Mouse (Mus musculus): Measurements from ENCODE around the gene Lhx2. TPM values are rescaled to one million over a fixed set of nuclear protein-coding genes. Genes with fewer than 3 reads are reported as not detected.

Gene Lhx2
- polyA plus RNA-seq, 1 experiment, result 0.89 TPM

GRCm38 (mm10) chr2:38405356-38405755, 66.3 kb downstream of the Lhx2 start:
- H3K4me2 ChIP-seq (ENCODE audit: low read depth), result no peak overlapping the region
- H3K4me3 ChIP-seq, result no peak overlapping the region
- peaks cover 7% of the 10 kb centered on the region for H3K27me3 ChIP-seq (ENCODE audit: control insufficient read depth, insufficient read depth, insufficient read length)
- no peak for TF ChIP-seq E2F4 (IDR thresholded peaks at IDR 0.05; ENCODE audit: insufficient read depth)
- TF ChIP-seq REST (IDR thresholded peaks at IDR 0.05; ENCODE audit: insufficient read depth, insufficient read length), result no peak
- TF ChIP-seq MYOG (IDR thresholded peaks at IDR 0.05; ENCODE audit: control insufficient read depth in 1 of 3, insufficient read depth in 1 of 3, insufficient read length in 2 of 3, low read depth in 2 of 3), result no peak
- no peak for TF ChIP-seq POLR2AphosphoS2 (IDR thresholded peaks at IDR 0.05; ENCODE audit: insufficient read length, low read depth)
- no peak for TF ChIP-seq MAX (IDR thresholded peaks at IDR 0.05; ENCODE audit: low read depth)
- no peak for TF ChIP-seq TCF3 (IDR thresholded peaks at IDR 0.05; ENCODE audit: insufficient read length, low read depth)
- no peak for TF ChIP-seq SRF (IDR thresholded peaks at IDR 0.05; ENCODE audit: control insufficient read depth, insufficient read length, low read depth)
- TF ChIP-seq CEBPB (IDR thresholded peaks at IDR 0.05; ENCODE audit: insufficient read depth, poor library complexity, severe bottlenecking), result no peak
- no peaks in the 10 kb centered on the region for H3K79me2 ChIP-seq (ENCODE audit: control insufficient read depth, insufficient read depth)
- no peaks in the 10 kb centered on the region for H3K36me3 ChIP-seq (ENCODE audit: control insufficient read depth, insufficient read depth)
- no peak overlapping the region for H3ac ChIP-seq (ENCODE audit: control insufficient read depth, insufficient read length)

- no peak overlapping the region for H3K4me3 ChIP-seq
- H3K27me3 ChIP-seq (ENCODE audit: control insufficient read depth, insufficient read depth, insufficient read length), result peaks cover 10% of the 10 kb centered on the region
- no peaks in the 10 kb centered on the region for H3K36me3 ChIP-seq (ENCODE audit: control insufficient read depth, insufficient read depth)
- H3K79me2 ChIP-seq (ENCODE audit: control insufficient read depth, insufficient read depth), result no peaks in the 10 kb centered on the region
- no peak overlapping the region for H3ac ChIP-seq (ENCODE audit: control insufficient read depth, insufficient read length)
- no peak overlapping the region for H3K4me2 ChIP-seq (ENCODE audit: low read depth)
- TF ChIP-seq TCF12 (IDR thresholded peaks at IDR 0.05; ENCODE audit: insufficient read depth, poor library complexity, severe bottlenecking) (no peak), MAX (IDR thresholded peaks at IDR 0.05; ENCODE audit: low read depth) (no peak), MYOD1 (IDR thresholded peaks at IDR 0.05; ENCODE audit: control insufficient read depth in 1 of 3, insufficient read length in 2 of 3, low read depth in 2 of 3) (peak in 1 of 3 experiments; percentile 11)
Observed at GRCm38 (mm10) chr2:38409309-38409708, 70.2 kb downstream of the Lhx2 start.

DNA sequence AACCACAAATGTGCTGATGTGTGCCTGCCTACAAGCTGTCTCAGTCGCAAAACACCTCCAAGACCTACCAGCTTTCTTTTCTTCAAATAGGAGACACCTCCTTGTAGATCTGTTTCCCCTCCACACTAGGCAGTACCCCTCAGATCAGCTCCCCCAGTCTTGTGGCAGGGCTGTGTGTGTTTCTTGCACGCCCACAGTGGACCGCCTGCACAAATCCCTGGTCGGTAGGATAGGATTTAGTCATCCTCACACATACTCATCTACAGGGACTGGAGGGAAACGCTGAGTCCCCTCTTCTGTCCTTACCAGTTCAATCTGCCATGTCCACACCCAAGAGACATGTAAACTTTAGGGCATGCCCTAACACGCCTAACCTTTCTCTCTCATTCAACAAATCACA, 71.1 kb downstream of the Lhx2 start:
- no peaks in the 10 kb centered on the region for H3K79me2 ChIP-seq (ENCODE audit: control insufficient read depth, insufficient read depth)
- no peaks in the 10 kb centered on the region for H3K36me3 ChIP-seq (ENCODE audit: control insufficient read depth, insufficient read depth)
- TF ChIP-seq TCF3 (IDR thresholded peaks at IDR 0.05; ENCODE audit: insufficient read length, low read depth) (no peak), CEBPB (IDR thresholded peaks at IDR 0.05; ENCODE audit: insufficient read depth, poor library complexity, severe bottlenecking) (no peak), E2F4 (IDR thresholded peaks at IDR 0.05; ENCODE audit: insufficient read depth) (no peak), MYOD1 (IDR thresholded peaks at IDR 0.05; ENCODE audit: control insufficient read depth in 1 of 3, insufficient read length in 2 of 3, low read depth in 2 of 3) (no peak), POLR2AphosphoS2 (IDR thresholded peaks at IDR 0.05; ENCODE audit: insufficient read length, low read depth) (no peak), TCF12 (IDR thresholded peaks at IDR 0.05; ENCODE audit: insufficient read depth, poor library complexity, severe bottlenecking) (no peak), MAX (IDR thresholded peaks at IDR 0.05; ENCODE audit: low read depth) (no peak), SRF (IDR thresholded peaks at IDR 0.05; ENCODE audit: control insufficient read depth, insufficient read length, low read depth) (no peak), REST (IDR thresholded peaks at IDR 0.05; ENCODE audit: insufficient read depth, insufficient read length) (no peak), MYOG (IDR thresholded peaks at IDR 0.05; ENCODE audit: control insufficient read depth in 1 of 3, insufficient read depth in 1 of 3, insufficient read length in 2 of 3, low read depth in 2 of 3) (no peak), POLR2A (IDR thresholded peaks at IDR 0.05; ENCODE audit: insufficient read length, low read depth) (no peak), USF1 (IDR thresholded peaks at IDR 0.05; ENCODE audit: low read depth) (no peak)
- H3K27me3 ChIP-seq (ENCODE audit: control insufficient read depth, insufficient read depth, insufficient read length), result peaks cover 17% of the 10 kb centered on the region
- no peak overlapping the region for H3ac ChIP-seq (ENCODE audit: control insufficient read depth, insufficient read length)
- no peak overlapping the region for H3K4me2 ChIP-seq (ENCODE audit: low read depth)
- H3K4me3 ChIP-seq, result no peak overlapping the region

GRCm38 (mm10) chr2:38412599-38413177, 73.6 kb downstream of the Lhx2 start:
- Histone ChIP-seq H3K79me2 (ENCODE audit: control insufficient read depth, insufficient read depth) (no peaks in the 10 kb centered on the region), H3ac (ENCODE audit: control insufficient read depth, insufficient read length) (no peak overlapping the region), H3K4me2 (ENCODE audit: low read depth) (no peak overlapping the region), H3K36me3 (ENCODE audit: control insufficient read depth, insufficient read depth) (no peaks in the 10 kb centered on the region), H3K27me3 (ENCODE audit: control insufficient read depth, insufficient read depth, insufficient read length) (peaks cover 10% of the 10 kb centered on the region), H3K4me3 (no peak overlapping the region)
- TF ChIP-seq POLR2AphosphoS2 (IDR thresholded peaks at IDR 0.05; ENCODE audit: insufficient read length, low read depth) (no peak), MYOD1 (IDR thresholded peaks at IDR 0.05; ENCODE audit: control insufficient read depth in 1 of 3, insufficient read length in 2 of 3, low read depth in 2 of 3) (peak in 1 of 3 experiments; percentile 28)

DNA sequence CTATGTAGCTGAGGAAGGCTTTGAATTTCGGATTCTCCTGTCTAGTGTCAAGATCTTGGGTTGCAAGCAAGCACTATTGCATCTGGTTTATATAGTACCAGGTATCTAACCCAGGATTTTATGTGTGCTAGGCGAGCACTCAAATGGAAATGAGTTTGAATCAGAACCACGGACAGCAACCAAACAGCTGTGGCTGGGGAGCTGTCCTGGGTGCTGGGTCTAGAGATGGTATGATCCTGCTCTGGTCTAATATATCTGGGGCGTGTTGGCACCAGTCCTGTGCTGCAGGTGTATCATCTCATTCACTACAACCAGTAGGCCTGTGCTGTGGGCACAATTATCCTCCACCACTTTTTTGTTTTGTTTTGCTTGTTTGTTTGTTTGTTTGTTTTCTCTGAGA, 78.9 kb downstream of the Lhx2 start:
- no peak overlapping the region for H3K4me2 ChIP-seq (ENCODE audit: low read depth)
- H3K79me2 ChIP-seq (ENCODE audit: control insufficient read depth, insufficient read depth), result no peaks in the 10 kb centered on the region
- no peak overlapping the region for H3ac ChIP-seq (ENCODE audit: control insufficient read depth, insufficient read length)
- peaks cover 20% of the 10 kb centered on the region for H3K27me3 ChIP-seq (ENCODE audit: control insufficient read depth, insufficient read depth, insufficient read length)
- no peak overlapping the region for H3K4me3 ChIP-seq
- no peaks in the 10 kb centered on the region for H3K36me3 ChIP-seq (ENCODE audit: control insufficient read depth, insufficient read depth)
- no peak for TF ChIP-seq USF1 (IDR thresholded peaks at IDR 0.05; ENCODE audit: low read depth)
- no peak for TF ChIP-seq POLR2A (IDR thresholded peaks at IDR 0.05; ENCODE audit: insufficient read length, low read depth)
- peak; percentile 98 for TF ChIP-seq REST (IDR thresholded peaks at IDR 0.05; ENCODE audit: insufficient read depth, insufficient read length)
- TF ChIP-seq E2F4 (IDR thresholded peaks at IDR 0.05; ENCODE audit: insufficient read depth), result peak; percentile 29
- TF ChIP-seq MYOG (IDR thresholded peaks at IDR 0.05; ENCODE audit: control insufficient read depth in 1 of 3, insufficient read depth in 1 of 3, insufficient read length in 2 of 3, low read depth in 2 of 3), result peak; percentile 72 to 98 (median 96)
- TF ChIP-seq MAX (IDR thresholded peaks at IDR 0.05; ENCODE audit: low read depth), result peak; percentile 92
- TF ChIP-seq TCF3 (IDR thresholded peaks at IDR 0.05; ENCODE audit: insufficient read length, low read depth), result peak; percentile 76
- no peak for TF ChIP-seq POLR2AphosphoS2 (IDR thresholded peaks at IDR 0.05; ENCODE audit: insufficient read length, low read depth)
- TF ChIP-seq SRF (IDR thresholded peaks at IDR 0.05; ENCODE audit: control insufficient read depth, insufficient read length, low read depth), result no peak
- peak; percentile 79 to 92 (median 85) for TF ChIP-seq MYOD1 (IDR thresholded peaks at IDR 0.05; ENCODE audit: control insufficient read depth in 1 of 3, insufficient read length in 2 of 3, low read depth in 2 of 3)
- TF ChIP-seq TCF12 (IDR thresholded peaks at IDR 0.05; ENCODE audit: insufficient read depth, poor library complexity, severe bottlenecking), result peak; percentile 93
- TF ChIP-seq CEBPB (IDR thresholded peaks at IDR 0.05; ENCODE audit: insufficient read depth, poor library complexity, severe bottlenecking), result no peak

Other genes with a start within 250 kb of the Lhx2 start
- 11.3 TPM for gene Dennd1a, start 51.9 kb upstream of the Lhx2 start, polyA plus RNA-seq (2012; fragmentation: generic; extraction: Trizol)
- 25.6 TPM for gene Nek6, start 172.4 kb downstream of the Lhx2 start, polyA plus RNA-seq (2012; fragmentation: generic; extraction: Trizol)